Mouse (Mus musculus) myocyte (in vitro differentiated cells): ENCODE results near the gene Tmem117.

Experiments
- E2F4 ChIP-seq: IDR thresholded peaks from one replicate; pipeline ENCODE4 v1.6.1; 2011; ENCODE audit warnings: mild to moderate bottlenecking, control low read depth, moderate library complexity; ENCODE audit not compliant: insufficient read depth
- MAX ChIP-seq: IDR thresholded peaks from one replicate; pipeline ENCODE4 v1.6.1; 2011; ENCODE audit warnings: low read depth, mild to moderate bottlenecking, control low read depth
- POLR2A ChIP-seq: IDR thresholded peaks from one replicate; pipeline ENCODE4 v1.6.1; 2011; ENCODE audit warnings: low read depth, mild to moderate bottlenecking, control low read depth, moderate library complexity; ENCODE audit not compliant: insufficient read length
- SRF ChIP-seq: IDR thresholded peaks from one replicate; pipeline ENCODE4 v1.6.1; 2011; ENCODE audit warnings: low read depth; ENCODE audit not compliant: control insufficient read depth, insufficient read length
- USF1 ChIP-seq: IDR thresholded peaks from one replicate; pipeline ENCODE4 v1.6.1; 2011; ENCODE audit warnings: low read depth, mild to moderate bottlenecking, control low read depth, moderate library complexity

DNA sequence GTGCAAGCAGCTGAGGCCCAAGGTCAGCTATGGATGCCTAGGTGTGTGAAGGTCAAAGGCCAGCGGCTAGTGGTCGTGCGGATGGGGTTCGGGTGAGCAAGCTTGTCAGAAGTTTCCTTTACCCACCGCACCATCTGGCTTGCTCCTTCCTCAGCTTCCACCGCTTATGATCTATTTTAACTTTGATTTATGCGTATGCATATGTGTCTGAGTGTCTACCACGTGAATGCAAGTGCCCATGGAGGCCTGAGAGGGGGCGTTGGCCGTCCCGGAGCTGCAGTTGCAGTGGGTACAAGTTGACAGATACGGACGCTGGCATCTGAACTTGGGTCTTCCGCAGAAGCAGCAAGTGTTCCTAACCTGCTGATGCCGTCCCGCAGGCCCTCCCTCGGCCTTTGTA lies 173.8 kb downstream of the Tmem117 start:
- TF ChIP-seq POLR2A, result no peak
- no peak for TF ChIP-seq USF1
- TF ChIP-seq MAX, result no peak
- TF ChIP-seq SRF, result no peak
- no peak for TF ChIP-seq E2F4
